Comparison of ENCODE assay signal across 8 mouse cellular contexts in genomic region chr15:84298804-84299370, GRCm38 (mm10). TPM values are rescaled to one million over a fixed set of nuclear protein-coding genes. Genes with fewer than 3 reads are reported as not detected.
DNase-seq lines count a peak whose midpoint lies in the region; ATAC-seq and TF ChIP-seq lines count a peak whose summit lies in the region.

No protein-coding gene starts in this region.

- peak; percentile 5 for DNase-seq in 416B (ENCODE audit: low read depth)
- peak; percentile 68 for DNase-seq in A20 (ENCODE audit: low read depth, low spot score)
- DNase-seq in forebrain, postnatal 0 days, result peak; percentile 71
- peak; percentile 52 for DNase-seq in lung, postnatal 0 days (ENCODE audit: low spot score)
- DNase-seq in right cerebral cortex, postnatal 10 days (ENCODE audit: low spot score in 2 of 2), result peak; percentile 82 to 85
- DNase-seq in thymus, adult 18-20 months, result no peak
- no peak for DNase-seq in urinary bladder, adult 2 months (ENCODE audit: low spot score)
- no peak for DNase-seq in yolk sac, embryonic 10.5 days (ENCODE audit: low spot score)

- 0 out of 2 replicates have a peak overlapping the region, but pooled peaks have one; percentile 14 for H3K9ac ChIP-seq in forebrain, postnatal 0 days
- no peak overlapping the region for H3K9ac ChIP-seq in lung, postnatal 0 days (replicated peaks; ENCODE audit: low read depth)

- TF ChIP-seq EP300 in lung, postnatal 0 days (IDR thresholded peaks at IDR 0.05), result no peak

- 21% methylated on average over 13 of the region's 13 CpGs for WGBS in forebrain, postnatal 0 days
- 47% methylated on average over 13 of the region's 13 CpGs for WGBS in lung, postnatal 0 days

- H3K27ac ChIP-seq in forebrain, postnatal 0 days (ENCODE audit: low read depth, low read length), result no peak overlapping the region
- H3K27ac ChIP-seq in lung, postnatal 0 days (ENCODE audit: low read length), result no peak overlapping the region

- no peak overlapping the region for H3K4me2 ChIP-seq in forebrain, postnatal 0 days (ENCODE audit: low read depth)
- no peak overlapping the region for H3K4me2 ChIP-seq in lung, postnatal 0 days (replicated peaks; ENCODE audit: low read depth, low read length)

- H3K4me3 ChIP-seq in forebrain, postnatal 0 days (ENCODE audit: low read depth, low read length), result no peak overlapping the region
- no peak overlapping the region for H3K4me3 ChIP-seq in lung, postnatal 0 days (ENCODE audit: low read depth, low read length)

- ATAC-seq in forebrain, postnatal 0 days, result peak; percentile 42; the same call in 1 of the 2 replicates
- peak; percentile 54 for ATAC-seq in lung, postnatal 0 days

- TF ChIP-seq CTCF in forebrain, postnatal 0 days (IDR thresholded peaks at IDR 0.05; ENCODE audit: low read depth), result no peak
- TF ChIP-seq CTCF in lung, postnatal 0 days (IDR thresholded peaks at IDR 0.05), result no peak

- H3K4me1 ChIP-seq in forebrain, postnatal 0 days (ENCODE audit: insufficient read depth), result peaks cover 41% of the 10 kb centered on the region
- H3K4me1 ChIP-seq in lung, postnatal 0 days (ENCODE audit: insufficient read depth, low read depth, low read length), result no peaks in the 10 kb centered on the region

- no peaks in the 10 kb centered on the region for H3K36me3 ChIP-seq in forebrain, postnatal 0 days (ENCODE audit: insufficient read depth)
- H3K36me3 ChIP-seq in lung, postnatal 0 days (ENCODE audit: insufficient read depth, low read length), result no peaks in the 10 kb centered on the region

- no peaks in the 10 kb centered on the region for H3K27me3 ChIP-seq in forebrain, postnatal 0 days (ENCODE audit: insufficient read depth, low read length)
- H3K27me3 ChIP-seq in lung, postnatal 0 days (replicated peaks; ENCODE audit: insufficient read depth, low read length), result no peaks in the 10 kb centered on the region

- H3K9me3 ChIP-seq in forebrain, postnatal 0 days (ENCODE audit: low read length), result no peaks in the 10 kb centered on the region
- H3K9me3 ChIP-seq in lung, postnatal 0 days (ENCODE audit: low read length), result no peaks in the 10 kb centered on the region

RNA-seq across cellular contexts. Expression of gene Parvg, which starts 24.9 kb away (rescaled TPM):
- 1.6 and 2.1 TPM in 2 replicates for total RNA-seq in forebrain, postnatal 0 days (2014; rRNA removed)
- polyA plus RNA-seq in forebrain, postnatal 0 days (2015; fragmentation: Nextera tagmentation; extraction: Ambion mirVana), result 1.6 and 1.7 TPM in 2 replicates
- 4.3 and 4.8 TPM in 2 replicates for polyA plus RNA-seq in lung, postnatal 0 days (2015; fragmentation: Nextera tagmentation; extraction: Ambion mirVana)
- 1.9 TPM in 2 replicates for polyA plus RNA-seq in urinary bladder, adult 2 months (2012; rRNA removed)

Comparison
In these comparisons a context has a peak if more than half of its experiments do, and no peak if none do; other contexts are left out.
1. DNase-seq: peak in 416B (single experiment), A20 (single experiment), forebrain, postnatal 0 days (single experiment), lung, postnatal 0 days (single experiment) and right cerebral cortex, postnatal 10 days (2 of 2); none in thymus, adult 18-20 months (0 of 2), urinary bladder, adult 2 months (single experiment) and yolk sac, embryonic 10.5 days (single experiment).